Mouse (Mus musculus) bone marrow macrophage, adult 2 months (primary cell): Measurements from ENCODE around the gene Apod.
A peak's percentile ranks its signal among the peaks of the same experiment; 100 is the strongest.

Source experiments
- CTCF ChIP-seq: IDR thresholded peaks from 2 replicates; pipeline ENCODE4 v1.5.1; 2012; ENCODE audit warnings: low read depth, mild to moderate bottlenecking, low read length, moderate library complexity
- POLR2A ChIP-seq: IDR thresholded peaks from 2 replicates; pipeline ENCODE4 v1.6.1; 2012; ENCODE audit warnings: mild to moderate bottlenecking, low read depth, low read length, borderline replicate concordance

DNA sequence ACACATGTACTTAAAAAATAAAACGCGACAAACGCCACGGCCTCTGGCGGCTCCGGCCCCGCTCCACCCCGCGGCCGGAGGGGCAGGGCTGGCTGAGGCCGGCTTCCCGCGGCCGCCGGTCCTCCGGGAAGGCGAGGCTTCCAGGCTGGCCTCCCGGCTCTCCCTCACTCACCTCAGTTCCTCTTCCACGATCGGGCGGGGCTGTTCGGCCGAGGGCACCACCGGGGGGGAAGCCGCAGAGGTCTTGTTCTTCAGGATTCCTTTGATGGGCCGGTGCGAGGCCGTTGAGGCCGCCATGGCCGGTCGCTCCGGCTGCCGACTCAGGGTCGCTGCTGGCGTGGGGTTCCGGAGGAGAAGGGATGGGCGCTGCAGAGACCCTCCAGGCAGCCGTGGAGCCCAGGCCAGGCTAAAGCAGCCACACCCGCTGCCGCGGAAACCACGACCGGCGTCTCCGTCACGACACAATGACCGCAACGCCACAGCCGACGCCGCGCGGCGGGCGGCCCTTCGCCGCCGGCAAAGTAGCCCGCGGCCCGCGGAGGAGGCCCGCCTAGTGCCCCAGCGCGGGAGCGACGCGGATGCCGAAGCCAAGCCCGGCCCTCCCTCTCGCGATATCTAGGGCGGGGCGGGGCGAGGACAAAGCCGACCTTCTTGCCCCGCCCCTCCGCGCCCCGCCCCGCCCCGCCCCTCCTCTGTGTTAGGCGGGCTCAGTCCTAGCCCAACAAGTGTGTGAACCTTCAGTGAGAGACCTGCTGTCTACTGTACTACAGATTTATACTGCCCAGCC is 39.7 kb downstream of the Apod start, which contains the start of gene Ppp1r2:
- no peak for TF ChIP-seq CTCF
- TF ChIP-seq POLR2A: peak; percentile 89; the same call in 1 of the 2 replicates
